Mouse (Mus musculus): ENCODE measurements around the gene Gjb4. TPM values are rescaled to one million over a fixed set of nuclear protein-coding genes. Genes with fewer than 3 reads are reported as not detected.

The Gjb4 gene
- polyA plus RNA-seq (2015; fragmentation: Nextera tagmentation; extraction: Ambion mirVana), result 0.17 TPM in 1 of 2 replicates, not detected in the other

DNA sequence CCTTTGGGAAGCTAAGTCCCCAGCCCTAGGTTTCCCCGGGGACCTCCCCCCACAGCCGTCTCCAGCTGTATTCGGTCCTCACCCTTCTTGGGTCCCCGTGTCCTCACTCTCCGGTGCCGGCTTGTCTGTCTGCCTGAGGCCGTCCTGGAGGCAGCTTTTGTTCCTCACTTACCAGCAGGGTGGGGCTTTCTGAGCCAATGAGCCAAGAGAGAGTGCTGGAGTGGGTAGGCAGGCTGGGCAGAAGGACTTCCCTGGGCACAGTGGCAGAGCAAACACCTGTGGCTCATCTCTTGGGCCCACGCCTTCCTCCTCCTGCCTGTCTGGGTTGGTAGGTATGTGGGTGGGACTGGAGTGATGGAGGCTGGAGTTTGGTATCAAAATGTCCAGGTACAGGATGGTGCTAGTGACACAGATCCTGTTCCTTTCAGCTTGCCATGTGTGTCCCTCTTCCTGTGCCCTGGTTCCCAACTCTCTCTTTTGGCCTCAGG, at the start of gene Gjb4:
Gjb4 (minus strand) TSS at position 131 of the 488 bp plus-strand sequence.
- Histone ChIP-seq H3K27me3 (no peaks in the 10 kb centered on the region), H3K4me3 (no peak within 1 kb of the TSS), H3K9ac (replicated peaks) (no peak within 1 kb of the TSS), H3K36me3 (no peaks in the 10 kb centered on the region), H3K4me2 (replicated peaks) (no peak within 1 kb of the TSS), H3K4me1 (no peaks in the 10 kb centered on the region), H3K27ac (replicated peaks) (no peak within 1 kb of the TSS), H3K9me3 (no peaks in the 10 kb centered on the region)
- no peak for ATAC-seq (replicated peaks)
- WGBS, result 37% methylated on average over 8 of the region's 8 CpGs

DNA sequence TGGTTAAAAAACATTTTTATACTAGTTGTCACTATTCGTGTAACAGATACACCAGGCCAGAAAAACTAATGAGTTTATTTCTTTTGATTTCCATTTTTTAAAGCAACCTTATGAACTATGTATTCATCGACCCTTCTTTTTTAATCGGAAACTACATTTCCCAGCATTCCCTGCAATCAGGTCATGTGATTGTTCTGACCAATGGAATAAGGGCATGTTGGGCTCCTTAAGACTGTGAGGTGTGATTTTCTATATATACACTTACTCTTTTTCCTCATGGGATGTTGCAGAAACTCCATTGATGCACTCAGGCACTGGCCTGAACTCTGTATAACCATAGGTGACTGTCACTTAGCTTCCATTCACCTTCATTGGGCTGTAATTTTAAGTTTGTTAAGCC, 48.7 kb upstream of the Gjb4 start:
- no peaks in the 10 kb centered on the region for H3K27me3 ChIP-seq
- peak; percentile 62 for ATAC-seq (replicated peaks)
- no peak overlapping the region for H3K4me2 ChIP-seq (replicated peaks)
- H3K36me3 ChIP-seq, result no peaks in the 10 kb centered on the region
- WGBS, result 65% methylated on average over 3 of the region's 3 CpGs
- peaks cover 8% of the 10 kb centered on the region for H3K4me1 ChIP-seq
- H3K27ac ChIP-seq (replicated peaks), result no peak overlapping the region
- no peak overlapping the region for H3K4me3 ChIP-seq
- no peak overlapping the region for H3K9ac ChIP-seq (replicated peaks)
- no peaks in the 10 kb centered on the region for H3K9me3 ChIP-seq

DNA sequence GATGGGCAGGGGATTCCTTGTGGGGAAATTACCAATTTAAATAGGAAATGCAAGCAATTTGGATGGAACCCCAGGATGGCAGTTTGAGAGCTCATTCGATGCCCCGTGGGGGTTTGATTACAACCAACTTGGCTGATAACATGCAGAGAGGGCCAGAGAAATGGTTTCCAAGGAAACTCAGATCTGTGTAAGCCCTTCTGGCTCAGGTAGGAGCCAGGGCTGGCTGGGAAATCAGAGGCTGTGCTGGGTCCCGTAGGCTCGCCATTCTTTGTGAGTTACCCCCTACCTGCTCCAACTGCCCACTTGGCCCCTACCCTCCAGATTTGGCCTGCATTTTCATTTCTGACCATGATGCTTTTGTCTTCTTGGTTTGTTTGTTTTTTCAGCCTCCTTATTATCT, 48.3 kb upstream of the Gjb4 start:
- no peak; the same call in 1 of the 2 replicates for ATAC-seq (replicated peaks)
- H3K9ac ChIP-seq (replicated peaks), result no peak overlapping the region
- H3K9me3 ChIP-seq, result no peaks in the 10 kb centered on the region
- no peaks in the 10 kb centered on the region for H3K36me3 ChIP-seq
- WGBS, result 66% methylated on average over 4 of the region's 4 CpGs
- no peaks in the 10 kb centered on the region for H3K27me3 ChIP-seq
- H3K27ac ChIP-seq (replicated peaks), result 0 out of 2 replicates have a peak overlapping the region, but pooled peaks have one; percentile 4
- no peak overlapping the region for H3K4me3 ChIP-seq
- H3K4me1 ChIP-seq, result peaks cover 8% of the 10 kb centered on the region
- H3K4me2 ChIP-seq (replicated peaks), result no peak overlapping the region

DNA sequence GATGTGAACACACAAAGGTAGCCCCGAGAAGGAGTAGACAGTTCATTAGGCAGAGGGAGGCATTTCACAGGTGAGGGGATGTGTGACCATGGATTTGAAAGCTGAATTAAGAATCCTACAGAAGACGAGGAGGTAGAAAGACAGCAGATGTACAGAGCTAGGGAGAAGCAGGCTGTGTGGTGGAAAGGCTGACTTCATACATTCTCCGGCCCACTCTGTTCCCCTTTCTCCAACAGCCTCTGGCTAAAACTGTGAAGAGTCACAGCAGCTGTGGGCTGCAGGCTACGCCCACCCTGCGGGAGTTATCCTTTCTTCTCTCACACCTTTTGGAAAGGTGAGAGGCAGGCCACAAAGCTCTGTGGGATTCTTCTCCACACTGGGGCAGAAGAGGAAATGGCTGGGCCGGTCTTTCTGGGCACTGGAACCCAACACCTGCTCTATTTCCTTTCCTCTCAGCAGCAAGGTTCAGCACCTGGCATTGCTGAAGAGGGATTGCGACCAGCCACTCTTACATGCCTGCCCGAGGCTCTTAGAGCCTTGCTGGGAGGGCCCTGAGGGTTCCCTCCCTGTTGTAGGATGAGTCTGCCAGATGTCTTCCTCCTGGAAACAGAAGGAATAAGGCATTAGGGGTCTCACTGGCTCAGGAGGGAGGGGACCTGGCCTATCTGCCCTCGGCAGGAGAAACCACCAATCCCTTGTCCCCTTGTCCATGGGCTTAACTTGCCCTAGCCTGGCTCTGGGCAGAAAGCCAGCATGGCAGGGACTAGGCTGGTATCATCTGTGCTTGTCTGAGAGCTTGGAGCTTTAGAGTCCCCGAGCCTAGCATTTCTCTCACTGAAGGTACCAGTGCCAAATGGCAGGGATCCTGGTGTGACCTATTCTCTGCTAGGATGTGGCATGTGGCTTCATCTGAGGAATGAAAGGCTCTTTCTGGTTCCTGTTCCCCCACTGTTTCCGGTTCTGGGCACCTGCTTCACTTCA, 46.6 kb upstream of the Gjb4 start:
- Histone ChIP-seq H3K9me3 (no peaks in the 10 kb centered on the region), H3K4me1 (peaks cover 8% of the 10 kb centered on the region), H3K36me3 (no peaks in the 10 kb centered on the region), H3K9ac (replicated peaks) (no peak overlapping the region), H3K27ac (replicated peaks) (no peak overlapping the region), H3K4me3 (no peak overlapping the region), H3K4me2 (replicated peaks) (no peak overlapping the region), H3K27me3 (no peaks in the 10 kb centered on the region)
- ATAC-seq (replicated peaks), result no peak
- WGBS, result 68% methylated on average over 11 of the region's 11 CpGs

DNA sequence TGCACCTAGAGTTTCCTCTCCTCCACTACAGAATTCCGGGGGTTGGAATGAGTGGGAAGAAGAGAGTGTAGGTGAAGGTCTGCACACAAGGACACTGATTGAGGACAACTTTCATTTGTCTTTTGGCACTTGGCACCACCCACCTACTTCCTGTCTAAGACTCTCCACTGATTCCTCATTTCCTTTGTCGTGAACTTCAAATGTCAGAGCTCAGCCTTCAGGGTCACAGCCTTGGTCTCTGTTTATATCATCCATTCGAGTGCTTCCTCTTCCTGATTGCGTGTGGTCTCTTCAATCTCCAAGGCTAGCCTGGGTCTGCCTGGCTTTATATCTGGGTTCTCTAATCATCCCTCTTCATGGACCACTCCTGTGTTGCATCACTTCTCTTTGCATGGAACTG, 41.7 kb upstream of the Gjb4 start:
- H3K9me3 ChIP-seq, result no peaks in the 10 kb centered on the region
- no peaks in the 10 kb centered on the region for H3K27me3 ChIP-seq
- no peaks in the 10 kb centered on the region for H3K36me3 ChIP-seq
- no peak overlapping the region for H3K27ac ChIP-seq (replicated peaks)
- H3K4me2 ChIP-seq (replicated peaks), result no peak overlapping the region
- H3K9ac ChIP-seq (replicated peaks), result no peak overlapping the region
- 86% methylated on average over 4 of the region's 4 CpGs for WGBS
- H3K4me1 ChIP-seq, result peaks cover 1% of the 10 kb centered on the region
- no peak for ATAC-seq (replicated peaks)
- H3K4me3 ChIP-seq, result no peak overlapping the region

DNA sequence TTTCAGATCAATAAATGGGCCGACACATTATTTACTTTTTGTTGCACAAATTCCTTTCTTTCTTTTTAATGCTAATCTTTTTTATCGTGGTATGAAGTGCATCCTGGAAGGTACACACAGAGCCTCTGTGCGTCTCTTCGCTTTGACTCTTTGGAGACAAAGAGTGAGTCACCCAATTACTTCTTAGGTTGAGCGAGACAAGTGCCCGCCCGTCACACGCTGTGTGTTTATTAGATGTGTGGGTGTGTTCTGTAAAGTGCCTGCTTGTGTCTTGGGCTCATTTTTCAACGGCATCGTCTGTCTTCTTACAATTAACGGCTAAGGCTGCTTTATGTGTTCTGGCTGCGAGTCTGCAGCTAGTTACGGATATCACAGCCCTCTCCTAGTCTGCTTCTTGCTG, 35.8 kb upstream of the Gjb4 start:
- WGBS, result 18% methylated on average over 13 of the region's 13 CpGs
- H3K9ac ChIP-seq (replicated peaks), result no peak overlapping the region
- H3K4me3 ChIP-seq, result no peak overlapping the region
- no peak for ATAC-seq (replicated peaks)
- peaks cover 13% of the 10 kb centered on the region for H3K4me1 ChIP-seq
- H3K4me2 ChIP-seq (replicated peaks), result peak overlapping the region; percentile 16
- no peaks in the 10 kb centered on the region for H3K36me3 ChIP-seq
- no peaks in the 10 kb centered on the region for H3K27me3 ChIP-seq
- H3K9me3 ChIP-seq, result no peaks in the 10 kb centered on the region
- H3K27ac ChIP-seq (replicated peaks), result no peak overlapping the region

DNA sequence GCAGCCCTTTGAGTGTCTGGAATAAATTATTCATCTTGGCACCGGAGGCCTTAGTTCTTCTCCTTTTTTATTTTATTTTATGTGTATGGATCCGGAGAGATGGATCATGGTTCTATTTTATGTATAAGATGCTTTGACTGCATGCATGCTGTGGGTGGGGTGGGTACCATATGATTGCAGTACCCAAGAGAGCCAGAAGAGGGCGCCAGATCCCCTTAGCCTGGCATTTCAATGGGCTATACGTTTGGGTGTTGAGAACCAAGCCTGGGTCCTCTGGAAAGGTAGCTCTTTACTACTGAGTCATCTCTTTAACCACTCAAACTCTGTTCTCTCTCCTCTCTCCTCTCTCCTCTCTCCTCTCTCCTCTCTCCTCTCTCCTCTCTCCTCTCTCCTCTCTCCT, 23.5 kb upstream of the Gjb4 start:
- no peak for ATAC-seq (replicated peaks)

DNA sequence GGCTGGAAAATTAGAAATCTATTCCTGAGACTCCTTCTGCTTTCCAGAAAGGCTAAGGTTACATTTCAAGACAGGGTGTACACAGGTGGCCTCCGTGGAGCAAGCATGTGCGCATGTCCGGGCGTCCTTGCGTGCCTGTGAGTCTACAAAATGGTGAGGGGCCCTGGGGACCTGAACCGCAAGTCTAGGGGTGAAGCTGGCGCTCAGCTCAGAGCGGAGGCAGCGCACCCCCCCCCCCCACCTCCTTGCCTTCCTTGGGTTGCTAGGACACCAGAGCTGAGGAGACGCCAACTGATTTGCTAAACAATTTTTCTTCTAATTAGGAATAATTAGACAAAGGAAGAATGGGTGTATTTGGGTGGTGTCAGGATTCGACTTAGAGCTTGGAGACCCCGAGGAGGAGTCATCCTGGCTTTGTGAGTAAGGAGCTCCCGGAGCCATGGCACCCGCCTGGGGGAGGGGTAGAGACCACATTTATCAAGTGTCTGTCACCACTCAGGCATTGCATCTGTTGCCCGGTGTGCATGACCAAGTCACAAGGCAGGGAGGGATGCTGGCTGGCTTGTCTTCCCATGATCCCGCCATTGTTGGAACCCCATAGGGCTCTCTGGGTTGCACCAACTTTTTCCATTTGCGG, 21.8 kb upstream of the Gjb4 start:
- WGBS, result 58% methylated on average over 17 of the region's 17 CpGs
- H3K27ac ChIP-seq (replicated peaks), result no peak overlapping the region
- H3K9me3 ChIP-seq, result no peaks in the 10 kb centered on the region
- no peak overlapping the region for H3K9ac ChIP-seq (replicated peaks)
- no peak overlapping the region for H3K4me3 ChIP-seq
- no peaks in the 10 kb centered on the region for H3K36me3 ChIP-seq
- peaks cover 6% of the 10 kb centered on the region for H3K4me1 ChIP-seq
- H3K27me3 ChIP-seq, result no peaks in the 10 kb centered on the region
- 0 out of 2 replicates have a peak, but pooled peaks have one; percentile 38 for ATAC-seq (replicated peaks)
- H3K4me2 ChIP-seq (replicated peaks), result no peak overlapping the region

More for the DNA sequence above, 23.5 kb upstream of the Gjb4 start:
- H3K9me3 ChIP-seq, result no peaks in the 10 kb centered on the region
- H3K9ac ChIP-seq (replicated peaks), result no peak overlapping the region
- H3K4me2 ChIP-seq (replicated peaks), result no peak overlapping the region
- 32% methylated on average over 4 of the region's 4 CpGs for WGBS
- H3K36me3 ChIP-seq, result no peaks in the 10 kb centered on the region
- no peaks in the 10 kb centered on the region for H3K27me3 ChIP-seq
- H3K4me1 ChIP-seq, result peaks cover 6% of the 10 kb centered on the region
- H3K27ac ChIP-seq (replicated peaks), result no peak overlapping the region
- no peak overlapping the region for H3K4me3 ChIP-seq

DNA sequence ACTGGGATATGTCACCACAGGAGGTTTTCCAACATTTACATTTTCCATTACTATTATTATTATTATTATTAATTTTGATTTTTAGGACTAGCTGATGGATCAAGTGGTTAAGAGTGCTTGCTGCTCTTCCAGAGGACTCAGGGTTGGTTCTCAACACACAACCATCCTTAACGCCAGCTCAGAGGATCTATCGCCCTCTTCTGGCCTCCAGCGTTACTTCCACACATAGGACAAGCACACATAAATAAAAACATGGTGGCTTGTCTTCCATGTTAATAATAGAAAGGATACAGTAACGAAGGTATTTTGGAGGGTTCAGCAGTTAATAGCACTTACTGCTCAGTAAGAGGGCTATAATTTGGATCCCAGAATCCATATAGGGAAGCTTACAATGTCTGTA, 20.8 kb upstream of the Gjb4 start:
- Histone ChIP-seq H3K27ac (replicated peaks) (no peak overlapping the region), H3K27me3 (no peaks in the 10 kb centered on the region), H3K36me3 (no peaks in the 10 kb centered on the region), H3K4me2 (replicated peaks) (no peak overlapping the region), H3K4me1 (peaks cover 6% of the 10 kb centered on the region), H3K4me3 (no peak overlapping the region), H3K9me3 (no peaks in the 10 kb centered on the region), H3K9ac (replicated peaks) (no peak overlapping the region)
- ATAC-seq (replicated peaks), result no peak
- WGBS, result 79% methylated on average over 4 of the region's 4 CpGs

DNA sequence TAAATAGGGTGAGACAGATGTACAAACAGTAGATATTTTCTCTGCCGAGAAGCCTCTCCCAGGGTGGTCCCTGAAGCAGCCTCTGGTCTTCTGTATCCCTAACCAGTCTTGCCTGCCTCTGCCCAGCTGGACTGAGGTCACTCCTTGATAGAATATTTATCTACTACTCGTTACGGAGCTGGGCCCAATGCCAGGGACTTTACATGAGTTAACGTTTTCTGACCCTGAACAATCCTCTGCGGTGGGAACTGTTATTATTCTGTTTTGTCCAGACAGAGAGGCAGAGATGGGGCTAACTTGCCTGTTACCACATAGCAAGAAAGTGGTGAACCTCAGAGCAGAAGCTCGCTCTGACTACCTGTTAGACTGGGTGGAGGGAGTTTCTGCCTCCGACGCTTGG, 19.6 kb upstream of the Gjb4 start:
- Histone ChIP-seq H3K9ac (replicated peaks) (no peak overlapping the region), H3K27me3 (0 out of 2 replicates have a peak, but pooled peaks cover 7% of the 10 kb centered on the region), H3K4me2 (replicated peaks) (no peak overlapping the region), H3K9me3 (no peaks in the 10 kb centered on the region), H3K4me1 (peaks cover 9% of the 10 kb centered on the region), H3K27ac (replicated peaks) (no peak overlapping the region), H3K36me3 (no peaks in the 10 kb centered on the region), H3K4me3 (no peak overlapping the region)
- 60% methylated on average over 8 of the region's 8 CpGs for WGBS
- ATAC-seq (replicated peaks), result no peak

DNA sequence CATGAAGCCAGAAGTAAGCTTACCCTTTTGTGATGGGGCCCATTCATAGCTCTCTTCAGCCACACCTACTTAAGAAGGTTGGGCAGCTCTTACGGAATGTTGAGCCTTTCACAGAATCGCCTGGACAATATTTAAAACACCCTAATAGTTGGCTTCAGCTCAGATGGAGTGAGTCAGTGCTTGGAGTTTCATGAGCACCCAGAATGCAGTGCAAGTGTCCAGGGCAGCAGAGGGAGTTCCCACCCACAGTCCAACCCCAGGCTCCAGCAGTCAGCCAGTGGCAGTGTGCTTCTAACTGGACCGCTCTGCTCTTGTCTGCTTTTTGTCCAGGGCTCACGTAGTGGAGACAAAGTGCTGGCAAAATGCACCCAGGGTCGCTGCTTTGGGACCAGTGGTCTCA, 17.7 kb upstream of the Gjb4 start:
- H3K4me2 ChIP-seq (replicated peaks), result no peak overlapping the region
- no peaks in the 10 kb centered on the region for H3K9me3 ChIP-seq
- H3K4me3 ChIP-seq, result no peak overlapping the region
- H3K9ac ChIP-seq (replicated peaks), result no peak overlapping the region
- H3K27me3 ChIP-seq, result 0 out of 2 replicates have a peak, but pooled peaks cover 7% of the 10 kb centered on the region
- no peaks in the 10 kb centered on the region for H3K36me3 ChIP-seq
- 67% methylated on average over 5 of the region's 5 CpGs for WGBS
- peaks cover 10% of the 10 kb centered on the region for H3K4me1 ChIP-seq
- no peak for ATAC-seq (replicated peaks)
- H3K27ac ChIP-seq (replicated peaks), result no peak overlapping the region

DNA sequence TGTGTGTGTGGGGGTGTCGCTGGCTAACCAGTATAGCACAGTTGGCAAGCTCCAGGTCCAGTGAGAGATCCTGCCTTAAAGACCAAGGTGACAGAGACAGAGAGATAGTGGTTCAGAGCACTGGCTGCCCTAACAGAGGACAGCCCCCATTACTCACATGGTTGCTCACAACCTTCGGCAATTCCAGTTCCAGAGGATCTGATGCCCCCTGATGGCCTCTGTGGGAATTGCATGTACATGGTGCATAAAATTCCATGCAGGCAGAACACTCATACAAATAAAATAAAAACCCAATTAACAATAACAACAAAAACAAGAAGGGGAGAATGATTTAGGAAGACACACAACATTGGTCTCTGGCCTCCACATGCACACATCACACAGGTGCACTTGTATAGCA, 16.6 kb upstream of the Gjb4 start:
- H3K4me2 ChIP-seq (replicated peaks), result no peak overlapping the region
- 50% methylated on average over 2 of the region's 2 CpGs for WGBS
- H3K4me1 ChIP-seq, result peaks cover 5% of the 10 kb centered on the region
- H3K36me3 ChIP-seq, result no peaks in the 10 kb centered on the region
- H3K27ac ChIP-seq (replicated peaks), result no peak overlapping the region
- no peak overlapping the region for H3K9ac ChIP-seq (replicated peaks)
- no peak for ATAC-seq (replicated peaks)
- H3K27me3 ChIP-seq, result 0 out of 2 replicates have a peak, but pooled peaks cover 7% of the 10 kb centered on the region
- no peaks in the 10 kb centered on the region for H3K9me3 ChIP-seq
- H3K4me3 ChIP-seq, result no peak overlapping the region
